Mouse (Mus musculus): ENCODE measurements around the gene Oas1a. TPM values are rescaled to one million over a fixed set of nuclear protein-coding genes. Genes with fewer than 3 reads are reported as not detected.

Oas1a gene
- polyA plus RNA-seq (2015; fragmentation: Illumina TruSeq; extraction: RNeasy Lipid Tissue Mini Kit (QIAGEN cat#74804); ENCODE audit: insufficient read depth, low replicate concordance), result 13.5 TPM

DNA sequence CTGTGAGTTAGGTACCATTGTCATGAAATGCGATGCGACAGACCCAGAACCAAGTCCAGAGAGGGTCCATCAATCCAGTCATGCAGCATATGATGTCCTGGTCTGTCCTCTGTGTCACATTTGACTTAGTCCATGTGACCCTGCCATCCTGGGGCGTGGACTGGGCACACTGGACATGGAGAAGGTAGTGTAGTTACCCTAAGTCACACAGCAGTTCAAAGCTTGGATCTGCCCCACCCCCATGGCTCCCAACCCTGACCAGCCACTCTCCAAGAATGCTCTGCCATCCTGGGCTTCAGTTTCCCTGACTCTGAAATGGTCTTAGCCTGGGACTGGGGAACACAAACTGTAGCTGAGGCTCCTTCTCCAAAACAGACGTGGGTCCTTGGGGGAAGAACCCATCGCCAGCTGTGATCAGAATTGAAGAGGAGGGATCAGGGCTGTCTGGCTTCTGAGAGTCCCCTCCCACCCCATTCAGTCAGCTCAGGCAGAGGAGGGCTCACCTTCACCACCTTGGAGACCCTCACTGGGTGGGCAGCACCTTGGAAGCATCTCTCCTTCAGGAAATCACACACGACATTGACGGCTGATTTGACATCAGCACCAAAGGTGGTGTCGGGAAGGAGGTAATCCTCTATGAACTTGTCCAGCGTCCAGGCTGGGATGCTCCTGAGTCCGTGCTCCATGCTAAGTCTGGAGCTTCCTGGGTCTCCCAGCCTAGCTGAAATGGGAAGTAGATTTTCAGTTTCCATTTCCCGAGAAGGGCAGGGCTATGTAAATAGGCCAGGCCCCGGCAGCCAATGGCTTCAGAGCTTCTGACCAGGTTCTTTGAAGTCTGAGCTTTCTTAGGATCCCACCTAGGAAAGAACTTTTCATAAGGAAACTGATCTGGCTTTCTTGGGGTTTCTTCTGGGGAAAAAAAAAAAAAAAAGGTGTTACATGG, at the start of gene Oas1a:
Gene Oas1a (minus strand): TSS at position 731 of the 943 bp plus-strand sequence.

GRCm38 (mm10) chr5:120914204-120914603, 6.9 kb upstream of the Oas1a start, which contains the start of gene Oas1d:
Gene Oas1d, plus strand, starts transcription at chr5:120914536.

GRCm38 (mm10) chr5:120887413-120887812, 19.9 kb downstream of the Oas1a start, which contains the start of gene Oas1g:
Gene Oas1g, minus strand, starts transcription at chr5:120887613.

DNA sequence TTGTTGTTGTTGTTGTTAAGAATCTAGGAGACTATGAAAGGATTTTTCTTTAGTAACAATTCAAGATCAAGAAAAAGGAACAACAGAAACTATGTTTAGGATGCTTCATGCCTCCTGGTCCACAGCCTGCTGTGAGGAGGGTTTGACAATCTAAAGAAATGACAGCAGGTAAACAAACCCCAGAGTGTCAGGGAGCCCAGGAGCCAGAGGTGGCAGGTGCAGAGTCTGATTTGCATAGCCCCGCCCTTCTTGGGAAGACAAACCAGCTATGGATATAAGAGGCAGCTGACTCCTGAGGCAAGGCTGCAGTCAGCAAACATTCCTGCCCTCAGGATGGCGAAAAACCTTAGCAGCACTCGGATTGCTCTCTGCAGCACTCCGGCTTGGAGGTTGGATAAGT, 46.2 kb downstream of the Oas1a start, which contains the start of gene Oas1h:
Gene Oas1h (plus strand): TSS at position 301 of the 400 bp plus-strand sequence.

GRCm38 (mm10) chr5:120847067-120847466, 60.3 kb downstream of the Oas1a start, which contains the start of gene Oas1f:
Gene Oas1f, plus strand, starts transcription at chr5:120847367.

Other genes starting within 250 kb of the Oas1a start
- gene Dtx1, start 195.6 kb downstream of the Oas1a start, polyA plus RNA-seq (2015; fragmentation: Illumina TruSeq; extraction: RNeasy Lipid Tissue Mini Kit (QIAGEN cat#74804); ENCODE audit: insufficient read depth, low replicate concordance), result 55.9 TPM
- gene Oas2, start 157.7 kb downstream of the Oas1a start, polyA plus RNA-seq (2015; fragmentation: Illumina TruSeq; extraction: RNeasy Lipid Tissue Mini Kit (QIAGEN cat#74804); ENCODE audit: insufficient read depth, low replicate concordance), result 14.9 TPM
- 7.4 TPM for gene Oas3, start 129.9 kb downstream of the Oas1a start, polyA plus RNA-seq (2015; fragmentation: Illumina TruSeq; extraction: RNeasy Lipid Tissue Mini Kit (QIAGEN cat#74804); ENCODE audit: insufficient read depth, low replicate concordance)
- 0.21 TPM for gene Oas1e, start 112.0 kb downstream of the Oas1a start, polyA plus RNA-seq (2015; fragmentation: Illumina TruSeq; extraction: RNeasy Lipid Tissue Mini Kit (QIAGEN cat#74804); ENCODE audit: insufficient read depth, low replicate concordance)
- gene Oas1c, start 95.0 kb downstream of the Oas1a start, polyA plus RNA-seq (2015; fragmentation: Illumina TruSeq; extraction: RNeasy Lipid Tissue Mini Kit (QIAGEN cat#74804); ENCODE audit: insufficient read depth, low replicate concordance), result 15.3 TPM
- gene Oas1f, start 60.2 kb downstream of the Oas1a start, polyA plus RNA-seq (2015; fragmentation: Illumina TruSeq; extraction: RNeasy Lipid Tissue Mini Kit (QIAGEN cat#74804); ENCODE audit: insufficient read depth, low replicate concordance), result not detected
- not detected for gene Oas1h, start 46.1 kb downstream of the Oas1a start, polyA plus RNA-seq (2015; fragmentation: Illumina TruSeq; extraction: RNeasy Lipid Tissue Mini Kit (QIAGEN cat#74804); ENCODE audit: insufficient read depth, low replicate concordance)
- 3.3 TPM for gene Oas1g, start 19.9 kb downstream of the Oas1a start, polyA plus RNA-seq (2015; fragmentation: Illumina TruSeq; extraction: RNeasy Lipid Tissue Mini Kit (QIAGEN cat#74804); ENCODE audit: insufficient read depth, low replicate concordance)
- gene Oas1d, start 7.0 kb upstream of the Oas1a start, polyA plus RNA-seq (2015; fragmentation: Illumina TruSeq; extraction: RNeasy Lipid Tissue Mini Kit (QIAGEN cat#74804); ENCODE audit: insufficient read depth, low replicate concordance), result not detected
- gene Rph3a, start 102.6 kb upstream of the Oas1a start, polyA plus RNA-seq (2015; fragmentation: Illumina TruSeq; extraction: RNeasy Lipid Tissue Mini Kit (QIAGEN cat#74804); ENCODE audit: insufficient read depth, low replicate concordance), result not detected

All from spleen, adult 10 weeks (tissue).